Mouse (Mus musculus): ENCODE data around the gene Hunk.

The Hunk gene

DNA sequence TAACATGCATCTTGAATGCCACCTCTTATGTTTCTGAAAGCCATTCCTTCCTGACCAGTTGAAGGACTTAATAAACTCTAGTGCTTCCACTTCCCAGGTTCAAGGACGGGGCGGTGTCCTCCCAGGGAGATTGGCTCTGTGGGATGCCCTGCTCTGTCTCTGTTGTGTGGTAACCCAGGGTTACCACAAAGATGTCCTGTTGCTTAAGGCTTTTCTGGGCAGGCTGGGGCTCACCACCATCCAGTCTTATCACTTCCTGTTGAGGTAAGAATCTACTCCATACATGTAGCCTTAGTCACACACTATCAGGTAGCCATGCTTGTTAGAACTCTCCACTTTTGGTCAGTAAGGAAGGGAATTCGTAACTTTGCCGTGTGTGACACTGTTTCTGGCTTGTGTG lies 49.4 kb downstream of the Hunk start:
- DNase-seq (ENCODE audit: low spot score in 2 of 2) = no peak

DNA sequence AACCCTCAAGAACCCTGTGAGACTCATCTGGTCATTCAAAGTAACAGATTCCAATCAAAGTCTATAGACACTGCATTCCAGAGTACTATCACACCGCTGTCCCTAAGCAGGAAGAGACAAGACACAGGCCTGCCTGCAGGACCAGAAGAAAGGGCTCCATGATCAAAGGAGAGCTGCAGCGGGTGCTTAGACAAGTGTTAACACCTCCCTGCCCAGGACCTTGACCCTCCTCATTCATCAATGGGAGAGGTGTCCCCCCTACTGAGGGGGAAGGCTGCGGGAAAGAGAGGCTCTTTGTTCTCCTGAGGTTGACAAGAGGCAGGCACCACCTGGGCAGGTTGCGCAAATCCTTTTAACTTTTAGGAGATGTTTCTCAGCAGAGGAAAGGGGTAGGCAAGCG lies 51.5 kb downstream of the Hunk start:
- DNase-seq (ENCODE audit: low spot score in 2 of 2) = no peak

DNA sequence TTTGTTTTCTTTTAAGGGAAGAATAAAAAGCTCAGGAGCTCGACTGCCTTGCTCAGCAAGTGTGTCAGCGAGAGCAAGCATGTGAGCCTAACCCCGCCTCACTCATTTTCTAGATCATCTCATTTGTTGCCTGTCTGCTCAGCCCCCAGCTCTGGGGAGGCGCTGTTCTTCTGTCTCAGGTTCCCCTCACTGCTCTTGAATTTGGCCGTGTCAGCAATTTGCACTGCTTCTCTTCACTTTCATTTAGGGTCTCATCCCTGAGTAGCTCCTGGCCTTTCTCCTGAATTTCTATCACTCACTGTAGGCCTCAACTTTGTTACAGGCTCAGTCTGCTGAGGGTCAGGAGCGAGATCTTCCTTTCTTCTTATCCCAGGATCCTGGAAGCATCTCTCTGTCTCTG lies 53.7 kb downstream of the Hunk start:
- no peak for DNase-seq (ENCODE audit: low spot score in 2 of 2)

DNA sequence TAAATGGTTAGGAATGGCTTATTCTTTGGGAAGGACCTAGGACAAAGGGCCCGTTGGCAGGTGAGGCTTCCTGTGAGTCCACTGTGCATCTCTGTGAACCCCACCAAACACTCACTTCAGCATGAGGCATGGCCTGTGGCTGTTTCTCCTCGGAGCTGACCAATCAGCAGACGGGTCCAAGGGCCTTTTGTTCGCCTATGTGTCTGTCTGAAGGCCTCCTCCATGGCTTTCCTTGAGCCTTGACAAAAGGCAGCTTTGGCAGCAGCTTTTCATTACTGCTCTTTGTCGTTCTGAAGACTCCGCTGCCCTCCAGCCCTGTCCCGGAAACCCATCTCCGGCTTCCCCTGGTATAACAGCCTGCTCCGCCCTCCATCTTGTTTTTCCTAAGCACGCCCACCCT lies 54.8 kb downstream of the Hunk start:
- no peak for DNase-seq (ENCODE audit: low spot score in 2 of 2)

DNA sequence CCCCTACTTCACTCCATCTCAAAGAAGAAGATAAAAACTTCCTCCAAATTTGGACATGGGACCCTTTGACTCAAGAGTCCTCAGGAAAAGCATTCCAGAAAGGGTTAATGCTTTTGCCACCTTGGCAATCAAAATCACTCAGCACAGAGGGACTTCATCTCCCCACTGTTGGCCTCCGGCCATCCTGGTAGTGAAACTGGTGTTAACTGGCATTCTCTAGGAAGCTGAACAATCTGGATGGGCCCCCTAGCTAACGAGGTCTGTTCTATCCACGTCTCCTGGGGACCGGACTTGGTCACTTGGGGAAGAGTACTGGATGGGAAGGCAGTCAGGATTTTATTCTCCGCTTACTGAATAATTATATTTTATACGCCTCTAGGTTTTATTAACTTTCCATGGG lies 57.2 kb downstream of the Hunk start:
- DNase-seq (ENCODE audit: low spot score in 2 of 2) = no peak

DNA sequence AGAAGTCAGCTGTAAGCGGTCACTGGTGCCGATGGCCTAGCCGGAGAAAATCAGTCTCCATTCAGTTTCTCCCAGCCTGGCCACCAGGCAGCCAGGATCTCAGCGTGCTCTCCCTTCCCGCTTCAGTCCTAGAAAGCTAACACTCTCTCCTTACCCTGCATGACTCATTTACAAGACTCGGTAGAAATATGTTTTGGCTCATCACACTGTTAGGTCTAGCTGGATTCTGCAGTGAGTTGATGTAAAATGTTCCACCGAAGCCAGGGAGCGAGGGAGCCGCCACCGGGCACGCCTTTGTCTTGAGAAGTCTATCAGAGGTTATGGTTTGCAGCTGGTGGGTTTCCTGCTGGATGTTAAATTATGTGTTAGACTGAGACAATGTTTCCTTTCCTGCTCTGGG lies 67.4 kb downstream of the Hunk start:
- DNase-seq (ENCODE audit: low spot score in 2 of 2) = peak in 1 of 2 experiments; percentile 12

DNA sequence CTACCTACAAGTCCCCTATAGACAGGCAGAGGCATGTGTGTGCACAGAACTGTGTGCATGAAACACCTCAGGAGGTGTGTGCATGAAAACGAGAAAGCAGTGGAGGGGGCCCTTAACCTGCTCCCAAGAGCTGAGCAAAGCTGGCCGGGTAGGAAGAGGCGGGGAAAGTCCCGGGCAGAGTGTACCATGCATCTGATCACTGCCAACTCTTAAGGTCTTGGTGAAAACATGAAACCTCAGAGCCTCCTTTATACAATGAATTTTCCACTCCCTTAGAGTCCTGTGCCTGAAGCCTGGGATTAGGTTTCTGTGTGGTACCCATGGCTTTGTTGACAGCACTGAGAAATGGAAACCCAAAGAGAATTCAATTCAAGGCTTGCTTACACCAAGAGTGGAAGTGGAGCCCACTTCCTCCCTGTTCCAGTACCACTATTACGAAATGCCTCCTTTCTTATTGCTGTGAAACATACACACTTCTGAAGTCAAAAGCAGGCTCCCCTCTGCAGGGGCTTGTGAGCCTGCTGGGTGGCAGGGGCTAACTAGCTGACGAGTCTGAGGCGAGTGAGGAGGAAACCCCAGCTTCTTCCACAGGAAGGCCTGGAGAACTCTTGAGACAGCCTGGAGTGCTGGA lies 70.8 kb downstream of the Hunk start:
- no peak for DNase-seq (ENCODE audit: low spot score in 2 of 2)

DNA sequence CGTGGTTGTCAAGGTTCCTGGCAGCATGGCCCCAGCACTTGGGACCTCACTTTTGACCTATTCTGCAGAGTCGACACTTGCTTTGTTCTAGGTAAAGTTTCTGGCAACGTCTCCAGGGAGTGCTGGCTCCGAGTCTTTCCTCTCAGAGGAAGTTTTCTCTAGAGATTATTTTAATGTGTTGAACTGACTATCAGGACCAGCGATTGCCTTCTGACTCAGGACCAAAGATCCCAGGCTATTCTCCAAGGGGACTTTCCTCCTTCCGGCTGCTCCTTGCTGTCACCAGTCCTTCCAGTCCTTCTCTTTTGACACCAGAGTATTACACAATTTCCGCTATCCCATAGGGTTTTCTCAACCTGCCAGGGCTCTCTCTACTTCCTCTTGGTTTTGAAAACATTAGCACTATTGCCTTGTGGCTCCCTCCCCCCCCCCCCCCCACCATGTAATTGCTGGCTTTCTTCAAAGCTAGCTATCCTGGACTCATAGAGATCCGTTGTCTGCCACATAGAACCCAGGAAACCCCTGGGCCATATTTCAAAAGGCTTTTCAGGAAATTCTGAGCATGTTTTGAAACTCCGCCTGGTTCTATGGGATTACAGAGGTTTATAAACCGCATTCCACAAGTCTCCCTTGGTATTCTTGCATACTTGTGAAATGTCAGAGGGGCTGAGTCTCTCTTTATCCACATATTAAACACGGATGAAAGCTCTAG lies 73.2 kb downstream of the Hunk start:
- no peak for DNase-seq (ENCODE audit: low spot score in 2 of 2)

DNA sequence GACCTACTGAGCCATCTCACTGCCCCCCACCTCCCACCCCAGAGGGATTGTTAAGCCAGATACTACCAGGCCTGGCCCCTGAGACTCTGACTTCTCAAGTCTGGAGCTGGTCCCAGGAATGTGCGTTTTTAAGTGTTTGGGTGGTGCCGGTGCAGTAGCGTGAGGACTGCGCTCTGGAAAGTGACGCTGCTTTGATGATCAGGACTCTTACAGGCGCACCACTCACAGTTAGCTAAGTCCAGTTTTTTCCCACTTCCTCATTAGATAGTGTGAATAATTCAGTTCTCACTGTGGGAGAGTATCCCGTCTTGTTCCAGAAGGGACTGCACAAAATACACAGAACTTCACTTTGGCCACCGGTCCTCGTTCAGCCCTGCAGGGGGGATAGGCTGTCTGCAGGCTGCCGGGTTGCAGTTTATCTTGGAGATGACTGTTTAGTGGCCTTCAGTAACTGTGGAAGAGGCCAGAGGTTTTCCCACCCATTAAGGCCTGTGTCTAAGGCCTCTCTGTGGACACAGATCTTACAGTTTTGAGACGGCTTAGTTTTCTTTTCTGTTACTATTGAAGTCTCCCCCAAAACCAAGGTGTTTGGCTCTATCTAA lies 75.6 kb downstream of the Hunk start:
- no peak for DNase-seq (ENCODE audit: low spot score in 2 of 2)

DNA sequence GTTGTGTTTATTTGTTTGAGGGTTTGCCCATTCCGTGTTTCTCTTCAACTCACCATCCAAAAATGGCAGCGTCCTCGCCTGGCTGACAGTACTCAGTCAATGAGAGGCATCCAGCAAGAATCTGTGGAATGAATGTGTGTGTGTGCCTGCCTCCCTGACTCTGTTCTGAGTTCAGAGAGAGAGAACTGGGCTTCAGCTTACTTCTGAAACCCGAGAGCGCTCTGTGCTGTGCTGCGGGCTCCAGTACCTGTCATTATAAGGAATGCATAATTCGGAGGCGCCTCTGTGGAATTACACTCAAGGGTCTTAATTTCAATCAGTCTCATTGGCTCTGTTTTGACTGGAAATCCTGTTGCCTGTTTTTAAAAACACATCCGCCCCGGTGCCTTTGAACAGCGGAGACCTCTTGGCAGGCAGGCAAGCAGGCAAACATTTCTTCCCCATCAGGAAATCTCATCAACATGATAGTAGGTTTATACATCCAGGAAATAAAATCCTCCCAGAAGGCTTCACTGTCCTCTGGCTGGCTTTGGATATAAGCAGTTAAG lies 77.0 kb downstream of the Hunk start:
- no peak for DNase-seq (ENCODE audit: low spot score in 2 of 2)

DNA sequence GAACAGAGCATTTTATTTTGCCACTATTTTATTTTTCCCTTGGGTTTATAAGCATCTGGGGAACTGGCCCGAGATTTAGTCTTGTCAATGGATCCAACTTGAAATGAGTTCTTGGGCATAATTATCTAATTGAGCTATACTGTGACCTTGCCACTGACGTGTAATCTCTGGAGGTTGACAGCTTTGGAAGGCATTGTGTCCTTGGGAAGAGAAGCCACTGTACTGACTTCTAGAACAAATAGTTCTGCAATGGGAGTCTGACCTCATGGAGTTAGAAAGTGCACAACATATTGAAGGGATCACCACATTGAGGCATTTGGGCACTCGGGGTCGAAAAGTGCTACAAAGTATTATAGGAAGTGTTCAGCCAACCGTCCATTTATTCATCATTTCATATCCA lies 79.3 kb downstream of the Hunk start:
- no peak for DNase-seq (ENCODE audit: low spot score in 2 of 2)

DNA sequence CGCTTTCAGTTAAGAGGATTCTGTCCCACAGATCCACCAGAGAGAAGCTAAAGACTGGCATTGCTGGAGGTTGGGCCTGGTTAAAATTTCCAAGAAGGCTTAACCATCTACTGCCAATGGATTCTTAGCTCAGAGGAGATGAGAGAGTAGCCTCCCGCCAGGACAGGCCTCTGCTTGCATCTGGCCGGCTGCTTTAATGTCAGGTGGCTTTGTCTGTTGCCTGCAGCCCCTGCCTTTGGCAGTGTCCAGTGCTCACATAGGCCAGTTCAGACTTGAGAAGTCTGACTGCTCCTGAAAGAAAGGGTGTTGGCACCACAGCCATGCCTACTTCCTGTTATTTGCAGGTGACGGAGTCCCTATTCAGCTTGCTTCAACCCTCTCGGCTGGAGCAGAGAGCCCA lies 82.5 kb downstream of the Hunk start:
- DNase-seq (ENCODE audit: low spot score in 2 of 2) = no peak

DNA sequence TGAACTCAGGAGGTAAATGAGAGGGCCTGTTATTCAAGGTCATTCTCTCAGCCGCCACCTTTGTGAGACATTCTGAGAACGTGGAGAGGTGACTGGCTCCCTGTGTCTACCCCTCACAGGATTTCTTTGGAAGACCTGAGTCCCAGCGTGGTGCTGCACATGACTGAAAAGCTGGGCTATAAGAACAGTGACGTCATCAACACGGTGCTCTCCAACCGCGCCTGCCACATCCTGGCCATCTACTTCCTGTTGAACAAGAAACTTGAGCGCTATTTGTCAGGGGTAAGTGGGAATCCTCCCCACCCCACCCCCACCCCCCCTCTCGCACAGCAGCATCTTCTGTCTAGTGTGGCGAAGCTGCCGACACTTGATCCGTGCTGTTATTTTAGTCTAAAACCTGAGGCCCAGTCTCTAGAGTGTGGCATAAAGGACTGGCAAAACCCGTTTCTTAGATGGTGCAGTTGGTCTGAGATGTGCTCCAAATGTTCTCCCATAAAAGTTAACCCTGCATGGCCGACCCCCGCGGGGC lies 90.0 kb downstream of the Hunk start:
- DNase-seq (ENCODE audit: low spot score in 2 of 2) = no peak

DNA sequence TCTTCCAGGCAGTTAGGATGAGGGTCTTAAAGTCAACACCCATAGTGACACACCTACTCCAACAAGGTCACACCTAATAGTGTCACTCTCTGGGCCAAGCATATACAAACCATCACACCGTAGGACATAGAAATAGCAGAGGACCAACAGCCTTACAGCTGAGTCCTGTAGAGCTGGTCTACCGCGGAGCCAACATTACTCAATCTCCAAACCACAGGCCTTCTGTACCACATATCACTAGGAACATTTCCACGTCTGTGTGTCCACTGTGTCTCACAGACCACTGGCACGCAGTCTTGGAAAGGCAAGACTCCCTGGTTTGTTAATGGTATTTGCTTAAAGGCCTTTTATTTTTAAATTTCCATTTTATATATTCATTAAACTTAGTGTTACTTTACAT lies 95.8 kb downstream of the Hunk start:
- no peak for DNase-seq (ENCODE audit: low spot score in 2 of 2)

DNA sequence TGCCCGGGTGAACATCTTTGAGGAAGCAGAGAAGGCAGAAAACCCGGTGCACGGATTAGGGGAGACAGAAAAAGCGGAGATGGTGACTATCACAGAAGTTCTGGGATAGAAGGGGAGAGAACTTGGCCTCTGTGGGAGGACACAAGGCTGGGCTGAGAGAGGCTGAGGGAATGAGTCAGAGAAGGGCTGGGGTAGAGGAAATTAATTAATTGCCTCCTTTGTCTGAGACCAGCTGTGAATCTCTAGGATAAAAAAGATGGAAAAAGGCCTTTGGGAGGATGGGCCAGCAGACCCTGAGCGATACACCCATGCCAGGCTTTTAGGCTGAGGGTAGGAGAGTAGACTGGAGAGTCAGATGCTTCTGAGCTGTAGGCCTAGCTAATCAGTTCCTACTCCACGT lies 97.5 kb downstream of the Hunk start:
- DNase-seq (ENCODE audit: low spot score in 2 of 2) = no peak

DNA sequence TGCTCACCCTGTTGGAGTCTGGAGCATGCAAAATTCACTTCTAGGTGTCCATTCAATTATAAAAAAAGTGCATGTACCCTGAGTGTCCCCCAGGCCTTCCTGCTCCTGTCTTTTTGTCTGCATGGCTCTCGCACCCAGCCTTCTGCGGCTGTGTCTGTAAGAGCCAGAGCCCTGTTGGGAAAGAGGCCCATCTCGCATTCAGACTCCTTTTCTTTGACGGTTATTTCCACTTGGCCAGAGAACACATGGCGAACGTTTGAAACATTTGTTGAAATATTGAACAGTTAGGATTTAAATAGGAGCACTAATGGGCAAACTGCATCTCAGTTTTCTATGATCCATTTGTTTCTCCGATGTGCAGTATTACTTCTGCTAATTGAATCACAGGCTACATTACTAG lies 99.3 kb downstream of the Hunk start:
- no peak for DNase-seq (ENCODE audit: low spot score in 2 of 2)

DNA sequence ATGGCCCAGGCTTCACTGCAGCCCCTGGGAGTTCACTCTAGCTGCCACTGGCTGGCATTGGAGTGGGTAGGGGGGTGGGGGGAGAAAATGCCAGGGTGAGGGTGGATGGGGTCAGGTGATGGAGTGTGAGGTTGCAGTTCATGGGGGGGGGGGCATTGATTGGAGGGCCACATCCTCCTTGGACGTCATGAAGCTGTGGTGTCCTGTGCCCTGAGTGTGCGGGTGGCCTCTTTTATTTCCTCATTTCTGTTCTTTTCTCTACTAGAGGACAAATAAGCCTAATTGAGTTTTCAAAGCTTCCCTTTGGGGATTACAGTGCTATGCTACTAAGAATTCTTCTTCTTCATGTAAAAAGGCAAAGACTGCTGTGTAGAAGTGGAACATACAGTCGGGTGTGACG lies 99.8 kb downstream of the Hunk start:
- DNase-seq (ENCODE audit: low spot score in 2 of 2) = no peak

DNA sequence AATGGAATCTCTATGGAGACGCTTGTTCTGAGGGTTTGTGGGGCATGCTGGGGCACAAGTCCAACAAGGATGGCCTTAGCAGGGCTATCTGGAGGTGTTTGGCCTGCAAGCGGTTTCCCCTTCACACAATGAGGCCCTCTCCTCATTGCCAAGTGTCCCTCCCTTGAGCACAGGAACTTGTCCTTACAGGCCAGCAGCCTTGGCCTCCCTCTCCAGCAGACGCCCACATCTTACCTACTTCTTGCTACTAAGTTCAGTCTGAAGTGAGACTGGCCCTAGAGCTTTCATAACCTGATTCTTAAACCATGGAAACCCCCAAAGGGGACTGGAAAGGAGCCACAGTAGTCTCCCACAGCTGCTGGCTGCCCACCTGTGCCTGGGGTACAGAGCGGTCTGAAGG lies 104.3 kb downstream of the Hunk start:
- no peak for DNase-seq (ENCODE audit: low spot score in 2 of 2)

DNA sequence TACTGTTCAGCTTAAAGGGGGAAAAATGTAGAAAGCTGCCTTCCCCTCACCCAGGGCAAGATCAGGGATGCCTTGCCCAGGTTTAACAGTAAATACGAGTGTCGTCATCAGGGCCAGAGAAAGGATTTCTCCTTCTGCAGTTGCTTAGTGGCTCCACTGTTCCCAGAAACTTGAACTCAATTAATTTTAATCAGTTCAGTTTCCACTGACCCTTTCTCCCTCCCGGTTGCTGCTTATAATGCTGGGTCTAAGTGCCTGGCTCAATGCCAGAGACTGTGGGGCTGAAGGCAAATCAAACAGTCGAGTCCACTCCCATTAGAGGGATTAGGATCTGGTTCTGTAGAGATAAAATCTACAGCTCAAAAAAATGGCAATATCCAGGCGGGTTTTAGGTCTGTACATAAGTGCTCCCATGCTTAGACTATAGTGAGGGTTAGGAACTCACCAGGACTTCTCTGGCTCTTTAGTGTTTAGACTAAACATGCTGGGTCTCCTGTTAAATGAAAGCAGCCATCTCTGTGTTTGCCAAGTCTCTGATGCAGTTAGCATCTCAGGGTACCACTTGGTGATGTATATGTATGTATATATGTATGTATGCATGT lies 106.2 kb downstream of the Hunk start:
- DNase-seq (ENCODE audit: low spot score in 2 of 2) = no peak

DNA sequence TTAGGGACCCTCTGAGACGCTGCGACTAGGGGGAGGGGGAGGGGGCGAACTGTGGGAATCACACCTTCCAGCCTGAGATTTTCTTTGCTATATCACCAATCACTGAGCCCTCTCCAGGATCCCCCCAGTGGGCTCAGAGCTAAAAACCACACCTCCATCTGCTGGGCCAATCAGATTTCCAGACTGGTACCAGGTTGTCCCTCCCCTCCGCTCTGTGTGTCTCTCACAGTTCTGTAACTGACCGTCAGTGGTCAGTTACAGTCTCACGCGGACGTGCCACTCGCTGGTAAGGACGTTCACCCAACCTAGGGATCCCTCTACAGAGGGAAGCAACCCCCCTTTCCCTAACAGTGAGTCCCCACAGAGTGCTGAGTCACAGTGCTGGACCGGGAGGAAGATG lies 111.1 kb downstream of the Hunk start:
- DNase-seq (ENCODE audit: low spot score in 2 of 2) = no peak

DNA sequence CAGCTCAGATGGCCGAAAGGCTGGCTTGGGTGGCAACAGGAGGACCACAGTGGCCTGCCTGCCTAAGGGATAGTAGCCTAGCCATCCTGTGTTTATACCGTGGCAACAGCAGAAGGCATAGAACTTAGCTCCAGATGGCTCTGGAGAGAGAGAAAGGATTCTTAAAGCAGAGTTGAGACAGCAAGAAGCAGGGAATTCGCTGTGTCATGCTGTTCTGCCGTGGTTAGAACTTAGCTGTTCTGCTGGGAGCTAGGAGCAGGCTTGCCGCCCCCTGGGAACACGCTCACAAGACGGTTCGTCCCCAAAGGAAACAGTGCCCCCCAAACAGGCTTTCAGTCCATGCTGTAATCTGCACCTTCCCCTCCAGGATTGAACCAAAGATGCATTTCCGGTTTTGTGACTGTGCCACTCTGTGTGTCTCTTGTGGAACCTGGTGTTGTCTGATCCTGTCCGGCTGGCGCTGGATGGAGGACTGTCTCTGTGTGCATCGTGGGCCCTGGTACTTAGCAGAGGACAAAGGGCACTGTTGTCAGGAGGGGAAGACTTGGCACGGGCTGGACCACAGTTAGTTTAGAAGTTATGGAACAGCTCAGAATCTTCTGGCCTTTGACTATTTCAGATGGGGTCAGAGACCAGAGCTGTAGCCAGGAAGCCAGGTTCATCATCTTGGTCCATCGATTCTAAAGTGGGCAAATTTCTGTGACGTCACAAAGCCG lies 112.1 kb downstream of the Hunk start:
- DNase-seq (ENCODE audit: low spot score in 2 of 2) = no peak

DNA sequence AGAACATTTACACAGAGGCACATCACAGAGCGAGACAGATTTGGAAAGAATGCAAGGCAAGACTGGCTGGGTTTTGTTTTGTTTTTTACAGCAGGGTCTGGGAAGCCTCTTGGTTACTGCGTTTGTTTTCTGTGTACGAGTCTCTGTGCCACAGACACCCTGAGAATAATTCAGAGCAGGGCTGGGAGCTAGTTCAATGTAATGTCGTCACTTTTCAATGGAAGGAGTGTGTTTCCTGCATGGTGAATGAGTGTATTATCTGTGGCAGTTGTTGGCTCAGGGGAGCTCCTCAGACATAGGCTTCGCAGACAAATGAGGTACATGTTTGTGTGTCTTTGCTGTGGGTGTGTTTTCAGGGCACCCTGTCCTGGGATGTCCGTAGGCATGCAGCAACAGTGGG lies 115.0 kb downstream of the Hunk start:
- DNase-seq (ENCODE audit: low spot score in 2 of 2) = no peak
